Mouse (Mus musculus): Measurements from ENCODE around the gene Naxd.
"Not testable (repeated sequence)": the region's sequence is repeated elsewhere in the genome, so short reads cannot be mapped to it uniquely, and the experiment has no call there.

The Naxd gene

GRCm38 (mm10) chr8:11473072-11473471 is 24.2 kb upstream of the Naxd start:
- no peak for DNase-seq (ENCODE audit: low spot score)

- no peak for DNase-seq (ENCODE audit: low spot score)
Observed at GRCm38 (mm10) chr8:11475397-11475796, 21.9 kb upstream of the Naxd start.

- no peak for DNase-seq (ENCODE audit: low spot score)
Observed at GRCm38 (mm10) chr8:11475876-11476275, 21.4 kb upstream of the Naxd start.

- no peak for DNase-seq (ENCODE audit: low spot score)
Observed at GRCm38 (mm10) chr8:11476338-11477177, 20.7 kb upstream of the Naxd start.

GRCm38 (mm10) chr8:11477178-11477553 is 20.1 kb upstream of the Naxd start:
- DNase-seq (ENCODE audit: low spot score): no peak

- peak; percentile 41 for DNase-seq (ENCODE audit: low spot score)
Observed at GRCm38 (mm10) chr8:11477811-11478761, 19.2 kb upstream of the Naxd start, which contains the start of gene Rab20. Gene Rab20, minus strand, starts transcription at chr8:11478710.

- no peak for DNase-seq (ENCODE audit: low spot score)
Observed at GRCm38 (mm10) chr8:11478807-11479527, 18.3 kb upstream of the Naxd start.

GRCm38 (mm10) chr8:11479591-11479990 is 17.7 kb upstream of the Naxd start:
- DNase-seq (ENCODE audit: low spot score): no peak

GRCm38 (mm10) chr8:11481876-11482275 is 15.4 kb upstream of the Naxd start:
- no peak for DNase-seq (ENCODE audit: low spot score)

GRCm38 (mm10) chr8:11482537-11482936 is 14.8 kb upstream of the Naxd start:
- no peak for DNase-seq (ENCODE audit: low spot score)

GRCm38 (mm10) chr8:11486142-11486541 is 11.2 kb upstream of the Naxd start:
- peak; percentile 68 for DNase-seq (ENCODE audit: low spot score)

GRCm38 (mm10) chr8:11487229-11487628 is 10.1 kb upstream of the Naxd start:
- no peak for DNase-seq (ENCODE audit: low spot score)

- DNase-seq (ENCODE audit: low spot score): not testable (repeated sequence)
Observed at GRCm38 (mm10) chr8:11492340-11492739, 5.0 kb upstream of the Naxd start.

- DNase-seq (ENCODE audit: low spot score): no peak
Observed at GRCm38 (mm10) chr8:11498281-11498680, 975 bp downstream of the Naxd start.

GRCm38 (mm10) chr8:11498786-11499485 is 1.6 kb downstream of the Naxd start:
- DNase-seq (ENCODE audit: low spot score): no peak

- DNase-seq (ENCODE audit: low spot score): no peak
Observed at GRCm38 (mm10) chr8:11503476-11504232, 6.3 kb downstream of the Naxd start.

- no peak for DNase-seq (ENCODE audit: low spot score)
Observed at GRCm38 (mm10) chr8:11506074-11506473, 8.8 kb downstream of the Naxd start.

GRCm38 (mm10) chr8:11506802-11507201 is 9.5 kb downstream of the Naxd start:
- peak; percentile 53 for DNase-seq (ENCODE audit: low spot score)

GRCm38 (mm10) chr8:11508880-11509279 is 11.6 kb downstream of the Naxd start:
- DNase-seq (ENCODE audit: low spot score): no peak

GRCm38 (mm10) chr8:11510971-11511370 is 13.7 kb downstream of the Naxd start:
- DNase-seq (ENCODE audit: low spot score): no peak

- DNase-seq (ENCODE audit: low spot score): no peak
Observed at GRCm38 (mm10) chr8:11512711-11513110, 15.4 kb downstream of the Naxd start.

Data from T-cell, adult 2 months (primary cell).